Mouse (Mus musculus) right cerebral cortex, postnatal 25 days (tissue): ENCODE measurements around the gene Olfr1167.
"Not testable (repeated sequence)": the region's sequence is repeated elsewhere in the genome, so short reads cannot be mapped to it uniquely, and the experiment has no call there.

Source experiments
- DNase-seq: peaks from one replicate; pipeline ENCODE4 v3.0.0; 2022

Gene Olfr1167

GRCm38 (mm10) chr2:88155093-88155492, at the start of gene Olfr1167:
Gene Olfr1167 (minus strand): TSS chr2:88155193.
- DNase-seq, result not testable (repeated sequence)

DNA sequence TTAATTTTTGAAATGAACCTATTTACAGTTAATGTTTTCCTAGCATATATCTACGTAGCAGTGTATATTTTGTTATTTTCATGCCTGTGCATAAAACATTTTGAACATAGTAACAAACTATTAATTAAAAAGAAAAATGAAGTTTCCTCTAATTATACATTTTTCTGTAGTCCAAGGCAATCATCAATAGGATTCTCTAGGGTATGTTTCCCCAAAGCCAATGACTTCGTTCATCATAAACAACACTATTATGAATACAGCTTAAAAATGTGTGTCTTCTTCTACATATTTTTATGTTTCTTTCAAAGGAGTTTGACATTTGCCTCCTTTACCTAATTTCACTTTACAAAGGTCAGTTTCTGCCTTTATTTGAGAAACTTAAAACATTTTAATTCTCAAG, 26.6 kb upstream of the Olfr1167 start, which contains the start of gene Olfr1168:
Gene Olfr1168, plus strand, starts transcription at position 301 of the 400 bp plus-strand sequence.
- DNase-seq, result no peak

GRCm38 (mm10) chr2:88128172-88128571, 26.8 kb downstream of the Olfr1167 start, which contains the start of gene Olfr1166:
Gene Olfr1166 (minus strand): TSS chr2:88128272.
- no peak for DNase-seq
